15 mouse cellular contexts compared by ENCODE assay signal in the genomic region with DNA sequence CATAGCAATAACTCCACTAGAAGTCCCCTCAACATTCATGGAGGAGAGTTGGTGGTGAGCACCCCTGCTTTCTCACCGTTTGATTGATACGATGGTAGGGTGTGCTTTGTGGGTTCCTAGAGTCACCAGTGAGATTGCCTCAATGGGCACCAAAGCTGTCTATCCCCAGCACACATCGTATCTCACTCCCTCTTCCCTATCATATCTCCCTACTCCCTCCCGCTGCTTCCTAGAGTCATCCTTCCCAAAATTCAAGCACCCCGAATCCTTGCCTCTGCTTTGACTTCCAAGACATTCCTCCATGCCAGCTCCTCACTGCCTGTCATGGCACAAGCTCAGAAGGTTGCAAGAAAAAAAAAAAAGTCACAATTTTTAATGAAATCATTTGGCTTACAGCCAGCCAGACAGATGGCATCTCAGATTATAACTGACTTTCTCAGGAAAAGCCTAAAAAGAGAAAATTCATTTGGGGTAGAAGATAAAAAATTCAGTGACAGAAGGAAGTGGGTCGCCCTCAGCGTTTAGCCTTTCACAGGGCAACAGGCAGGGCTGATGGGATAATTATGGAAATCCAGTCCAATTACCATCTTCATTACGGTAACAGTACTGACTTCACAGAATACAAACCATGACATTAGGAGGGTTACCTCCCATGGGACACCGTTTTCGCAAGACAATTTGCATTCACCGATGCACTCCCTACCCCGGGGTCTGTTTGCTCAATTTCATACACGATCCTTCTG.
DNase-seq lines count a peak whose midpoint lies in the region; ATAC-seq and TF ChIP-seq lines count a peak whose summit lies in the region.
"Had no signal": no experiment of that assay in that cellular context is flagged by ENCODE, and none has a peak within 500 bp of the region (broad histone marks: within the 10 kb centered on the region; RNA-seq: fewer than 3 reads in every experiment).

No protein-coding gene starts in this region.

- no peaks in the 10 kb centered on the region for H3K9me3 ChIP-seq in hindbrain, embryonic 16.5 days (ENCODE audit: control insufficient read depth, low read length)
- no peaks in the 10 kb centered on the region for H3K9me3 ChIP-seq in embryonic facial prominence, embryonic 10.5 days
- H3K9me3 ChIP-seq: limb, embryonic 15.5 days had no signal

- no peaks in the 10 kb centered on the region for H3K27me3 ChIP-seq in hindbrain, embryonic 16.5 days (replicated peaks; ENCODE audit: control insufficient read depth, insufficient read depth, low read length)
- H3K27me3 ChIP-seq in embryonic facial prominence, embryonic 10.5 days (replicated peaks; ENCODE audit: low read depth, poor library complexity, severe bottlenecking), result no peaks in the 10 kb centered on the region
- H3K27me3 ChIP-seq: limb, embryonic 15.5 days had no signal

- no peak overlapping the region for H3K4me2 ChIP-seq in hindbrain, embryonic 16.5 days (ENCODE audit: low read length)
- H3K4me2 ChIP-seq: limb, embryonic 15.5 days had no signal

- H3K9ac ChIP-seq in hindbrain, embryonic 16.5 days (ENCODE audit: low read depth, low read length), result no peak overlapping the region
- H3K9ac ChIP-seq: limb, embryonic 15.5 days had no signal

- H3K4me1 ChIP-seq in hindbrain, embryonic 16.5 days (ENCODE audit: control insufficient read depth, insufficient read depth, low read depth, low read length), result peaks cover 2% of the 10 kb centered on the region
- H3K4me1 ChIP-seq in lung, adult 2 months (ENCODE audit: control insufficient read depth, insufficient read depth, low read length), result no peaks in the 10 kb centered on the region
- no peaks in the 10 kb centered on the region for H3K4me1 ChIP-seq in embryonic facial prominence, embryonic 10.5 days
- H3K4me1 ChIP-seq: limb, embryonic 15.5 days had no signal

- TF ChIP-seq CTCF in lung, adult 2 months (IDR thresholded peaks at IDR 0.05; ENCODE audit: insufficient read depth, low read length), result no peak

- peak; percentile 54 for DNase-seq in heart, adult 11 months
- DNase-seq in heart, adult 8-10 months (ENCODE audit: low spot score), result no peak
- peak; percentile 50 to 76 for DNase-seq in right cerebral cortex, postnatal 10 days (ENCODE audit: low spot score in 2 of 2)
- DNase-seq in right cerebral cortex, postnatal 36 days (ENCODE audit: low spot score in 2 of 2), result no peak
- DNase-seq in kidney, adult 18-20 months, result no peak
- DNase-seq in lung, adult 2 months, result no peak
- DNase-seq in embryonic facial prominence, embryonic 10.5 days (ENCODE audit: low spot score), result no peak
- DNase-seq: adrenal gland, adult 8-10 months; gastrocnemius, postnatal 25 days; lung, postnatal 10 days had no signal

- TF ChIP-seq POLR2A in lung, adult 2 months (IDR thresholded peaks at IDR 0.05; ENCODE audit: borderline replicate concordance, extremely low read depth, low read depth, low read length), result no peak

- ATAC-seq in hindbrain, embryonic 16.5 days, result peak; percentile 70
- ATAC-seq: intestine, embryonic 16.5 days had no signal

- H3K36me3 ChIP-seq in hindbrain, embryonic 16.5 days (ENCODE audit: control insufficient read depth, insufficient read depth, low read length), result no peaks in the 10 kb centered on the region
- no peaks in the 10 kb centered on the region for H3K36me3 ChIP-seq in embryonic facial prominence, embryonic 10.5 days (replicated peaks)
- H3K36me3 ChIP-seq: limb, embryonic 15.5 days had no signal

- H3K4me3 ChIP-seq in hindbrain, embryonic 16.5 days (ENCODE audit: low read length), result no peak overlapping the region
- H3K4me3 ChIP-seq in lung, adult 2 months (replicated peaks; ENCODE audit: extremely low read depth, low read depth, low read length), result no peak overlapping the region
- no peak overlapping the region for H3K4me3 ChIP-seq in embryonic facial prominence, embryonic 10.5 days
- H3K4me3 ChIP-seq: erythroblast, embryonic 14.5 days; limb, embryonic 15.5 days; myocyte had no signal

- 61% methylated on average over 13 of the region's 13 CpGs for WGBS in hindbrain, embryonic 16.5 days
- WGBS in lung, adult 2 months, result 89% methylated on average over 13 of the region's 13 CpGs
- 81% methylated on average over 13 of the region's 13 CpGs for whole genome bisulfite sequencing in embryonic facial prominence, embryonic 10.5 days

- H3K27ac ChIP-seq in hindbrain, embryonic 16.5 days (ENCODE audit: low read depth, low read length), result no peak overlapping the region
- H3K27ac ChIP-seq in embryonic facial prominence, embryonic 10.5 days (replicated peaks), result no peak overlapping the region
- H3K27ac ChIP-seq: limb, embryonic 15.5 days had no signal

Comparison
In these comparisons a context has a peak if more than half of its experiments do, and no peak if none do; other contexts are left out.
1. DNase-seq: peak in heart, adult 11 months (single experiment) and right cerebral cortex, postnatal 10 days (2 of 2); none in heart, adult 8-10 months (single experiment), right cerebral cortex, postnatal 36 days (0 of 2), kidney, adult 18-20 months (single experiment), lung, adult 2 months (single experiment) and embryonic facial prominence, embryonic 10.5 days (single experiment).